Mouse (Mus musculus): ENCODE data around the gene Myo18a. TPM values are rescaled to one million over a fixed set of nuclear protein-coding genes. Genes with fewer than 3 reads are reported as not detected.

The Myo18a gene
- polyA plus RNA-seq, 1 experiment from 2014 or later = 52.5 TPM

DNA sequence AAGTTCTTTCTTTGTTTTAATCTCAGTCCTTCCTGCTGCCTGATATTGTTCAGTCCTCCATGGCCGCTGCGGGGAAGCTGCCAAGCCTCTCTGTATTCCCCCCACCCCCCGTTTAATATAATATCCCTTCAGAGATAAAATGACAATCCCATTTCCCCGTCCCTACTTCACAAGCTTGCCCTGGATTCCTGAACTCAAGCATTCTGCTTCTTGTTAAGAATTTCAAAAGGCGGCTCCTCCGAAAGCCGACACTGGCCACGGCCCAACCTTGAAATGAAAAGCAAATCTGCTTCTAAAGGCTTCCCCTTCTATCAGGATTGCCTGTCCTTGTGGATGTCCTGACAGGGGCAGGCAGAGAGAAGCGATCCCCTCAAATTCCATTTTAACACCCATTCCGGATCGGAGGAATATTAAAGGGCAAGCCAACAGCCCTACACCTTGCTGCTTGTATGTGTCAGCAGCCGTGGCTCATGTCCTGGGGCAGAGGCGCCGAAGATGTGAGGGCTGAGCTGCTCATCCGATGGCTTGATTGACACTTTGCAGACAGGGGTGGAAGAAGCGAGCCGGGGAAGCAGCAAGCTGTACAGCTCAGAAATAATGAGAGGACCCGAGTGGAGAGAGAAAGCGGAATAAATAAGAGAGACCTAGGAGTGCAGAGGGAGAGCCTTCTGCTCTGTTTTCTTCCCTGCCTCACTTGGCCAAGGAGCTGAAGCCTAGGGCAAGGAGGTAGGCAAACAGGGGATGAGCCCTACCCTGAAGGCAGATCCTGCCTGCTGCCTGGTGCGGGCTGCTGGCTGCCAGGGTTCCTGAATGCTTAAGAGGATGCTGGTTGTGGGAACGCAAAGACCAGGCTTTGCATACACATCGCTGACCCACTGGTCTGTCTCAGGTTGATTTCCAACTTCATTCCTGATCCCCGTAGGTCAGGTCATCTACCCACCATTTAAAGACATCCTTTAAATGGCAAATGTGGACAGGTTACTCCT, 134.1 kb downstream of the Myo18a start:
- H3K9me3 ChIP-seq = no peaks in the 10 kb centered on the region
- WGBS = 4% methylated on average over 23 of the region's 23 CpGs
- peak overlapping the region; percentile 19 for H3K4me3 ChIP-seq
- no peaks in the 10 kb centered on the region for H3K27me3 ChIP-seq
- peak overlapping the region; percentile 42 for H3K4me2 ChIP-seq (replicated peaks)
- no peaks in the 10 kb centered on the region for H3K36me3 ChIP-seq
- H3K9ac ChIP-seq (replicated peaks) = peak overlapping the region; percentile 43
- ATAC-seq (replicated peaks) = no peak
- H3K27ac ChIP-seq (replicated peaks) = peak overlapping the region; percentile 96
- peaks cover 80% of the 10 kb centered on the region for H3K4me1 ChIP-seq

GRCm38 (mm10) chr11:77900187-77900586, 137.1 kb downstream of the Myo18a start:
- Histone ChIP-seq H3K4me1 (peaks cover 72% of the 10 kb centered on the region), H3K27me3 (no peaks in the 10 kb centered on the region), H3K4me2 (replicated peaks) (no peak overlapping the region), H3K4me3 (no peak overlapping the region), H3K9ac (replicated peaks) (no peak overlapping the region), H3K9me3 (no peaks in the 10 kb centered on the region), H3K27ac (replicated peaks) (no peak overlapping the region), H3K36me3 (no peaks in the 10 kb centered on the region)
- 90% methylated on average over 3 of the region's 3 CpGs for WGBS
- no peak for ATAC-seq (replicated peaks)

GRCm38 (mm10) chr11:77900696-77901095, 137.7 kb downstream of the Myo18a start:
- H3K27ac ChIP-seq (replicated peaks) = peak overlapping the region; percentile 74
- 80% methylated on average over 4 of the region's 4 CpGs for WGBS
- H3K9ac ChIP-seq (replicated peaks) = no peak overlapping the region

GRCm38 (mm10) chr11:77901366-77901765, 138.3 kb downstream of the Myo18a start:
- peaks cover 66% of the 10 kb centered on the region for H3K4me1 ChIP-seq
- H3K9me3 ChIP-seq = no peaks in the 10 kb centered on the region
- H3K27me3 ChIP-seq = no peaks in the 10 kb centered on the region
- no peak overlapping the region for H3K4me2 ChIP-seq (replicated peaks)
- no peak overlapping the region for H3K9ac ChIP-seq (replicated peaks)
- 70% methylated on average over 5 of the region's 5 CpGs for WGBS
- H3K27ac ChIP-seq (replicated peaks) = peak overlapping the region; percentile 74
- ATAC-seq (replicated peaks) = no peak
- no peaks in the 10 kb centered on the region for H3K36me3 ChIP-seq
- H3K4me3 ChIP-seq = no peak overlapping the region

More at GRCm38 (mm10) chr11:77900696-77901095, 137.7 kb downstream of the Myo18a start:
- no peaks in the 10 kb centered on the region for H3K36me3 ChIP-seq
- ATAC-seq (replicated peaks) = no peak
- H3K4me3 ChIP-seq = no peak overlapping the region
- peaks cover 67% of the 10 kb centered on the region for H3K4me1 ChIP-seq
- no peaks in the 10 kb centered on the region for H3K9me3 ChIP-seq
- no peaks in the 10 kb centered on the region for H3K27me3 ChIP-seq
- H3K4me2 ChIP-seq (replicated peaks) = no peak overlapping the region

GRCm38 (mm10) chr11:77901775-77902355, 138.8 kb downstream of the Myo18a start:
- 23% methylated on average over 8 of the region's 8 CpGs for WGBS
- H3K4me1 ChIP-seq = peaks cover 66% of the 10 kb centered on the region
- H3K4me3 ChIP-seq = no peak overlapping the region
- no peak overlapping the region for H3K4me2 ChIP-seq (replicated peaks)
- 0 out of 2 replicates have a peak, but pooled peaks have one; percentile 23 for ATAC-seq (replicated peaks)
- no peaks in the 10 kb centered on the region for H3K36me3 ChIP-seq
- H3K9me3 ChIP-seq = no peaks in the 10 kb centered on the region
- peak overlapping the region; percentile 74 for H3K27ac ChIP-seq (replicated peaks)
- no peaks in the 10 kb centered on the region for H3K27me3 ChIP-seq
- H3K9ac ChIP-seq (replicated peaks) = no peak overlapping the region

DNA sequence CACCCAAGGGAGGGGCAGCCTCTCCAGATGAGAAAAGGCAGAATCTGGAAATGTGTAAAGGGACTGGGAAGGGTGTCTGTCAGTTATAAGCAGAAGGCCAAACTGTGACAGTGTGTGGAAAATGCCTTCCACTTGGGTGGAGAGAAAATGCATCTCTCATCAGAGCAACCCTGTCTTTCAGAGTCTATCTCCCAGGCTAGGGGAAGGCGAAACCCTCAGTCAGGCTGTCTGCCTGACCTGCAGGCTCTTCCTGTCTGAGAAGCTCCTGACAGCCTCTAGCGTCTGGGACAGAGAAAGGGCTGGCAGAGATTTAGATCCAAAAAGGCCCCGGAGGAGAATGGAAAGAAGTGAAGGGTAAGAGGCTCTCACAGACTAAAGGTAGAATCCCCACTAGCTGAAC, 140.7 kb downstream of the Myo18a start:
- H3K27me3 ChIP-seq = no peaks in the 10 kb centered on the region
- H3K9ac ChIP-seq (replicated peaks) = no peak overlapping the region
- no peaks in the 10 kb centered on the region for H3K9me3 ChIP-seq
- H3K4me1 ChIP-seq = peaks cover 56% of the 10 kb centered on the region
- no peak overlapping the region for H3K4me2 ChIP-seq (replicated peaks)
- no peak overlapping the region for H3K4me3 ChIP-seq
- peak overlapping the region; percentile 64 for H3K27ac ChIP-seq (replicated peaks)
- no peaks in the 10 kb centered on the region for H3K36me3 ChIP-seq
- WGBS = 31% methylated on average over 3 of the region's 3 CpGs
- ATAC-seq (replicated peaks) = no peak

DNA sequence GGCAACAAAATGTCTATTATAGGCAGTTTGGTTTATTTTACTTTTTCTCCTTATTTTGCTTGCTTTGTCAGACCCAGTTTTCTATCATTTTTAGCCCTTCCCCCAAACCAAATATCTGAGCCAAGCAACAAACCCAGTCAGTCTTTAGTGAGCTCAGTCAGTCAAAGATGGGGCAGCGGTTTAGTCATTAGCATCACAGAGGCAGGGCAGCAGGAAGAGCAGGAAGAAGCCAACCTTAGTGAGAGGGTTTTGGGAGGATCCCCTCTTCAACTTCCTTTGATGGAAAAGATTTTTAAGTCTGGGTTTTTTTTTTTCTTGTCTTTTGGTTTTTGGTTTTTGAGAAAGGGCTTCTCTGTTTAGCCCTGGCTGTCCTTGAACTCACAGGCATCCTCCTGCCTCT, 141.7 kb downstream of the Myo18a start:
- Histone ChIP-seq H3K4me2 (replicated peaks) (no peak overlapping the region), H3K27ac (replicated peaks) (0 out of 2 replicates have a peak overlapping the region, but pooled peaks have one; percentile 64), H3K36me3 (no peaks in the 10 kb centered on the region), H3K27me3 (no peaks in the 10 kb centered on the region), H3K4me1 (peaks cover 61% of the 10 kb centered on the region), H3K9ac (replicated peaks) (no peak overlapping the region), H3K9me3 (no peaks in the 10 kb centered on the region), H3K4me3 (no peak overlapping the region)
- ATAC-seq (replicated peaks) = no peak
- WGBS = 32% methylated on average over 1 of the region's 1 CpGs

DNA sequence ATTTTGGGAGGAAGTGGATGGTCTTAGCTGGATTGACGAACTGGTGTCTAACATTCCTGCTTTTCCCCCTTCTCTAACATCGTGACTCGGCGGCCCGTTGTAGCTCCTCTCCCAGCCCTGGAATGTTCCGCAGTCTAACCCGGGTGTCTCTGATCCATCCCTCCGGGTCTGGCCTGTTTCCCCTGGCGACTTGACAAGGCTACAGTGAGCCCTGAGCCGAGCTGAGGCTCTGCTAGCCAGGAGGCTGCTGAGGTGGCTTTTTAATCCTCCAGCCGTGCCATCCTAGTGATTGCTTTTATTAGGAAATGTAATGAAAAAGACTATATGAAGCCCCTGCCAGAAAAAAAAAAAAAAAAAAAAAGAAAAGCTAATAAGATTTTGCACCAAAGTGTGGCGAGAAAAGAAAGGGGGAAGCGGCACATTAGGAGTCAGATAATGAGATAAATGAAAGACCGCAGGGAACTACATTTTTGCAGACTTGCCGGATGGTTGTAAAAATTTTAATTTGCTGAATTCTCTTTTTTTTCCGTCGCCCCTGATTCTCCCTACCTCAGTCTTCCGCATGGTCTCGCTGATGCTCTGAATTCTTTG, 143.1 kb downstream of the Myo18a start:
- H3K9ac ChIP-seq (replicated peaks) = peak overlapping the region; percentile 8; the same call in 1 of the 2 replicates

DNA sequence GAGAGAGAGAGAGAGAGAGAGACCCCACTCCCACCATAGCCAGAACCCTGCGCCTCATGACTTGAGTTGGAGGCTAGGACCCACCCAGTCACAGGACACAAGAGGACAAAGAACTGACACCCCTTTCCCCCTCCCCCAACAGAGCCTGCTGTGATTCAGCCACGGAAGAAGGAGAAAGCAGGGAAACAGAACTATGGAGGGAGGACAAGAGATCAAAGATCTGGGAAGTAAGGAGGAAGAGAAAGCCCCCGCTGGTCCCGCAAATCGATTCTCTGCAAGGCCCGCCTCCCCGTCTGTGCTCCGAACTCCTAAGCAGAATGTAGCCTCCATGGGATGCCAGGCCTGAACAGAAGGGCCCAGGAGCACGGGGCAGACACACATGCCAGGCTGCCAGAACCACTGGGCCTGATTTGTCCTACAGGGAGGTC, 143.7 kb downstream of the Myo18a start:
- H3K4me1 ChIP-seq = peaks cover 56% of the 10 kb centered on the region
- no peaks in the 10 kb centered on the region for H3K9me3 ChIP-seq
- H3K4me3 ChIP-seq = no peak overlapping the region
- peak overlapping the region; percentile 24 for H3K4me2 ChIP-seq (replicated peaks)
- ATAC-seq (replicated peaks) = peak; percentile 52
- H3K36me3 ChIP-seq = no peaks in the 10 kb centered on the region
- H3K27me3 ChIP-seq = no peaks in the 10 kb centered on the region
- H3K27ac ChIP-seq (replicated peaks) = peak overlapping the region; percentile 89
- H3K9ac ChIP-seq (replicated peaks) = no peak overlapping the region
- 8% methylated on average over 9 of the region's 9 CpGs for WGBS

More for the DNA sequence above, 143.1 kb downstream of the Myo18a start:
- Histone ChIP-seq H3K4me1 (peaks cover 61% of the 10 kb centered on the region), H3K4me2 (replicated peaks) (peak overlapping the region; percentile 24), H3K9me3 (no peaks in the 10 kb centered on the region), H3K27ac (replicated peaks) (peak overlapping the region; percentile 89), H3K4me3 (0 out of 2 replicates have a peak overlapping the region, but pooled peaks have one; percentile 0), H3K36me3 (no peaks in the 10 kb centered on the region), H3K27me3 (no peaks in the 10 kb centered on the region)
- no peak for ATAC-seq (replicated peaks)
- 16% methylated on average over 19 of the region's 19 CpGs for WGBS

DNA sequence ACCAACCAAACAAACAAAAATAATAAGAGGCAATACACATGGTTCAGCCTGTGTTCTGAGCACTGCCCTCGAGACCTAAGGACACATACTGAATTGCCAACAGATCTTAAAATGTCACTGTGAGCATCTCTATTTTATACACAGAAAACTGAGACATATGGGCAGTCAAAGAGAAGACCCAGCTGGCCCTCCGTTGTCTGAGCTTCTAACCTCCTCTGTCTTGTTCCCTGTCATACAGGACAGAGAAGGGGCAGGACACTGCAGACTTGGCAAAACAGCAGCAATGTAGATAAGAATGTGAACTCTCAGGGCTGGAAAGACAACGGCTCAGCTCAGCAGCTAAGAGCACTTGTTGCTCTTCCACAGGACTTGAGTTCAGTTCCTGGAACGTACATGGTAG, 145.4 kb downstream of the Myo18a start:
- no peak overlapping the region for H3K4me3 ChIP-seq
- H3K27ac ChIP-seq (replicated peaks) = no peak overlapping the region
- WGBS = 90% methylated on average over 4 of the region's 4 CpGs
- no peak overlapping the region for H3K9ac ChIP-seq (replicated peaks)
- no peaks in the 10 kb centered on the region for H3K27me3 ChIP-seq
- H3K4me2 ChIP-seq (replicated peaks) = no peak overlapping the region
- H3K9me3 ChIP-seq = no peaks in the 10 kb centered on the region
- ATAC-seq (replicated peaks) = no peak
- H3K36me3 ChIP-seq = no peaks in the 10 kb centered on the region
- peaks cover 47% of the 10 kb centered on the region for H3K4me1 ChIP-seq

DNA sequence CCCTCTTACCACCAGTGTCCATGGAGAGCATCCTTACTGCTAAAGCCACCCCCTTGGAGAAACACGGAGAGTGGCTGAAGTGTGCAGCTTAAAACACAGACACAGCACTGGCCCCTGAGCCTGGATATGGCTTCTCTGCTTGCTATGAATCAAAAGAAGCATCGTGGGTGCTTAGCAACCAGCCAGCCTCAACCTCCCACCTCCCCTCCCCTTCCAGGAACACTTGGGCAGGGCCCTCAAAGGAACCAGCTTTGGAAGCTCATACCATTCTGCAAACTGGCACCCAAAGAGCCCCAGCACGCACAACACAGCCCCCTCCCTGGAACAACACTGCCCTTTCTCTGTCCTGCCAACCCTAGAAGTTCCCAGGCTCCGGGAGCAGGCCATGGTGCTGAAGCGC, 146.3 kb downstream of the Myo18a start:
- 0 out of 2 replicates have a peak overlapping the region, but pooled peaks have one; percentile 1 for H3K9ac ChIP-seq (replicated peaks)
- peak overlapping the region; percentile 65 for H3K27ac ChIP-seq (replicated peaks)
- 24% methylated on average over 5 of the region's 5 CpGs for WGBS
- H3K36me3 ChIP-seq = no peaks in the 10 kb centered on the region
- H3K9me3 ChIP-seq = no peaks in the 10 kb centered on the region
- no peak overlapping the region for H3K4me2 ChIP-seq (replicated peaks)
- H3K4me3 ChIP-seq = no peak overlapping the region
- H3K27me3 ChIP-seq = 0 out of 2 replicates have a peak, but pooled peaks cover 3% of the 10 kb centered on the region
- no peak; the same call in 1 of the 2 replicates for ATAC-seq (replicated peaks)
- H3K4me1 ChIP-seq = peaks cover 44% of the 10 kb centered on the region

GRCm38 (mm10) chr11:77909776-77910175, 146.7 kb downstream of the Myo18a start:
- no peak overlapping the region for H3K4me2 ChIP-seq (replicated peaks)
- ATAC-seq (replicated peaks) = no peak
- 0 out of 2 replicates have a peak overlapping the region, but pooled peaks have one; percentile 1 for H3K9ac ChIP-seq (replicated peaks)
- no peak overlapping the region for H3K4me3 ChIP-seq
- peaks cover 44% of the 10 kb centered on the region for H3K4me1 ChIP-seq
- H3K36me3 ChIP-seq = no peaks in the 10 kb centered on the region
- peak overlapping the region; percentile 65 for H3K27ac ChIP-seq (replicated peaks)
- H3K9me3 ChIP-seq = no peaks in the 10 kb centered on the region
- 25% methylated on average over 6 of the region's 6 CpGs for WGBS
- 0 out of 2 replicates have a peak, but pooled peaks cover 3% of the 10 kb centered on the region for H3K27me3 ChIP-seq
